Mouse (Mus musculus) limb, embryonic 10.5 days (tissue): Measurements from ENCODE around the gene Clhc1. TPM values are rescaled to one million over a fixed set of nuclear protein-coding genes. Genes with fewer than 3 reads are reported as not detected.
A peak's percentile ranks its signal among the peaks of the same experiment; 100 is the strongest.

Experiments
- DNase-seq: peaks from one replicate; pipeline ENCODE4 v3.0.0-alpha.2; 2017; ENCODE audit warnings: low spot score
- H3K27ac ChIP-seq: fragments of 300-500 bp; sonication (generic); 2 replicates; pipeline ENCODE4 v1.5.1; 2016; ENCODE audit warnings: mild to moderate bottlenecking
- H3K27me3 ChIP-seq: fragments of 300-500 bp; sonication (generic); 2 replicates; pipeline ENCODE4 v1.6.1; 2016; ENCODE audit warnings: low read depth, mild to moderate bottlenecking; ENCODE audit not compliant: poor library complexity, severe bottlenecking
- H3K36me3 ChIP-seq: fragments of 300-500 bp; sonication (generic); 2 replicates; pipeline ENCODE4 v1.6.1; 2016; ENCODE audit warnings: mild to moderate bottlenecking, moderate library complexity
- H3K4me1 ChIP-seq: fragments of 300-500 bp; sonication (generic); 2 replicates; pipeline ENCODE4 v1.6.1; 2016
- H3K4me3 ChIP-seq: fragments of 300-500 bp; sonication (generic); 2 replicates; pipeline ENCODE4 v1.5.1; 2016; ENCODE audit warnings: mild to moderate bottlenecking, moderate library complexity
- H3K9me3 ChIP-seq: fragments of 300-500 bp; sonication (generic); replicated peaks from 2 replicates; pipeline ENCODE4 v1.6.1; 2016; ENCODE audit warnings: mild to moderate bottlenecking
- WGBS: fragments of 180-500 bp; shearing (Covaris S2); methylation state at CpG from one replicate; pipeline ENCODE4 v1.1.7; 2016; 5-methylcytosine and 5-hydroxymethylcytosine counted together
- polyA plus RNA-seq: library from polyadenylated mRNA; unstranded; fragments of >200 nt; fragmentation: Nextera tagmentation; extraction: Ambion mirVana; gene quantifications from 2 replicates; pipeline ENCODE4 v1.2.1, GENCODE M21; 2016

The Clhc1 gene
- polyA plus RNA-seq, result 0.18 TPM in 1 of 2 replicates, not detected in the other

DNA sequence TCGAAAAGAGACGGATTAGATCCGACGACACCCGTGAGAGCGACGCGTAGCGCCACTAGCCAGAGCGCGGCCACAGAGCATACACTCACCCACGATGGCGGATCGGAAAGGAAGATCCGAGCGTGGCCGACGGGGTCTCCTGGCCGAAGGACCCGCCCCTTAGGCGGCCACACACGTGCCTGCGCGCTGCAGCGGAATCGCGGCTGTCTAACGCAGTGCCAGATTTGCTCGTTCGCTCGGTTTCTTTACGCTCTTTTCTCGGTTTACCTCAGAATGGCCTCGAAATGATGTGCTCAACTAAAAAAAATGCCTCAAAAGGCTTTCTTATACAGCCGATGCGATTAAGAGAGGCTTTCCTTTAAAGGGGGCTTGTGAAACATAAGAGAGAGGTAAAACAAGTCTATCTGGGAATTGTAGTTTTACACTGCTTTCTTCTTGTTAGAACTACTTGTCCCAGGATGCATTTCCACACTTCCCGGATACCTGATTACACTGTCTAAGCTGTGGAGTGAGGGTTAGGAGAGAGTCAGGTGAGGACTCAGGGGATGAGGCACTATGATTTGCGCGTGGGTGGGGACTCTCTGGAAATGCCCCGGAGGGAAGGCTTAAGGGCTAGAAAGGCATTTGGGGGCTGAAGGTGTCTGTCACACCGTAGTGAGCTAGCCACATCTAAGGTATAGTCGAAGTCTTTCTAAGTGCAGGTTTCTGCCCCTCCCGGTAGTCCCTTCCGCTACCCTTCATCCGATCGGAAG, at the start of gene Clhc1, which contains the start of gene Rps27a:
Gene Clhc1 (plus strand): TSS at position 199 of the 752 bp plus-strand sequence.
Gene Rps27a (minus strand): TSS at position 358 of the 752 bp plus-strand sequence.
- peak; percentile 90 for DNase-seq
- under 1% methylated on average over 46 of the region's 46 CpGs for WGBS
- Histone ChIP-seq H3K4me3 (peak within 1 kb of the TSS; percentile 74), H3K4me1 (peaks cover 11% of the 10 kb centered on the region), H3K27ac (peak within 1 kb of the TSS; percentile 95), H3K27me3 (no peaks in the 10 kb centered on the region), H3K9me3 (no peaks in the 10 kb centered on the region), H3K36me3 (peaks cover 40% of the 10 kb centered on the region)

DNA sequence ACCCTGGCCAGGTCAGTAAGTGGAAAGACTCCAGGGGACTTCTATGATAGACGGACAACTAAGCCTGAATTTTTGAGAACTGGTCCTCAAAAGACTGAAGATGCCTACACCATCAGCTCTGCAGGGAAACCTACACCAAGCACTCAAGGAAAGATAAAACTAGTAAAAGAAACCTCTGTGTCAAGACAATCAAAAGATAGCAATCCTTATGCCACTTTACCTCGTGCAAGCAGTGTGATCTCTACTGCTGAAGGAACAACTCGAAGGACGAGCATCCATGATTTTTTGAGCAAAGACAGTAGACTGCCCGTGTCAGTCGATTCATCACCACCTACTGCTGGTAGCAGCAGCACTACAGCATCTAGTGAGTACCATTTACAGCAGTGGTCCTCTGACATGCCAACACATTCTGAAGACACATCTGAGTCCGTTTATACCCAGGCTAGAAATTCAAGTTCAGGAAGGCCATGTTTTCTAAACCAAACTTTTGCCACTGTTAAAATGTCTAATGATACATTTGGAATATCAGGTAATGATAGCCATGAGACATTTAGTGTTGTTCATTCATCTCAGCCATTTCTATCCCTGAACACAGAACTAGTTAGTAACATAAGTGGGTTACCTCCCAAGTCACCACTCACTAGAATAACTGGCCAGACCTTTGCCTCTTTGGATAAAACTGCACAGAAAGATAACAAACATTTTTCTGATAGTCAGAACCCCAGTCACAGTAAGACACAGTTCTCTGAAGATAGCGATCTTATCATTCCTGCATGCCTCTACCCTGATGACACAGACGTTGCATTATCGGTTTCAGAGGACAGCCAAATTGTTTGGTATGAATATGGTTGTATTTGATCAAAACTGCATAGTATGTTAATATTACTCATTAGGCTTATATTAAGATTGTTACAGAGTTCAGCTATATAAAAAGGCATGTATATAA, 43.5 kb upstream of the Clhc1 start:
- no peak overlapping the region for H3K27ac ChIP-seq
- H3K27me3 ChIP-seq, result no peaks in the 10 kb centered on the region
- H3K4me1 ChIP-seq, result no peaks in the 10 kb centered on the region
- no peaks in the 10 kb centered on the region for H3K9me3 ChIP-seq
- 92% methylated on average over 10 of the region's 10 CpGs for WGBS
- no peak overlapping the region for H3K4me3 ChIP-seq
- DNase-seq, result no peak
- H3K36me3 ChIP-seq, result peaks cover 59% of the 10 kb centered on the region

DNA sequence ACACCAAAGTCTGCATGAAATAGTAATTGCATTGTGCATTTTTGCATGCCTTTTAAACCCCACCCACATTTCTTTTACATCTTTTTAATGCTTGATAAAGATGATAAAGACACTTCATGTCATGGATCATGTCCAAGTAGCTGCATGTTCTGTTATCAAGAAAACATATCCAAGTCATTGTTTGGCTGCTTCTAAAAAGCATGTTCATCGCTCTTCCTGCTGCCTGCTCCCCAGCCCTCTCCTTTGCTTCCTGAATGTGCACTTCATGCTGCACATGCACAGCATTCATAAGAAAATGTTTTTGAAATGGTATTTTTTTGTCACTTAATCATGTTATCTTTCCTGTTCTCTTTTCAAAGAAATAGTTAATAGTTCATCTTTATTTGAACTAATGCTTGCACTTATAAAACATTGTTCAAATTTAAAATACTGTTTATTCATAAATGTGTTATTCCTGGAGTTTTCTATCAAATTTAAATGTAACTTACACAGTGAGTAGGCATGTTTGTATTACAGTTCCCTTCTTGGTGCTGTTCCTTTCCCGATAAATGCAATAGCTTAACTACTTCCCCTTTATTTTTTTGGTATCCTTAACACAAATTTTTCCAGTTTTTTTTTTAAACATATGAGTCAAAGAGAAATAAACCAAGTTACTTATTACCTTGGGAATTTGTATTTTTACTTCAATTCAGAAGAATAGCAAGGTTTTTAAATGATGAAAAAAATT, 42.7 kb upstream of the Clhc1 start:
- H3K4me3 ChIP-seq, result no peak overlapping the region
- no peak for DNase-seq
- H3K4me1 ChIP-seq, result no peaks in the 10 kb centered on the region
- H3K27ac ChIP-seq, result no peak overlapping the region
- peaks cover 57% of the 10 kb centered on the region for H3K36me3 ChIP-seq
- no peaks in the 10 kb centered on the region for H3K27me3 ChIP-seq
- 93% methylated on average over 2 of the region's 2 CpGs for WGBS
- no peaks in the 10 kb centered on the region for H3K9me3 ChIP-seq

DNA sequence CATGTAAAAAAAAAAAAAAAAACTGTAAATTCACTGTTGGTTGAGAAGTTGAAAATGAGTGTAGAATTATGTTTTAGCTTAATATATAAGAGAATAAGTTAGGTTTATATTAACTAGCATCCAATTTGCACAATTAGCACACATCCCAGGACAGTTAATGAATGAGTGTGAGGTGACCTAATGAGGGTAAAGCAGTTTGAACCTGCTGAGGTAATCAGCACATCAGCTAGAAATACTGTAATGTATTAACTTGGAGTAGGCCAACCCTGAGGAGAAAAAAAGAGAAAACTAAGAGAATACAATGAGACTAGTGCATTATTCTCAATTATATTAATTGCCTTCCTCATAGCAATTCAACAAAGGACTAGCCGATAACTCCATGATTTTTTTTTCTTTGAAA, 38.3 kb upstream of the Clhc1 start:
- WGBS, result 91% methylated on average over 1 of the region's 1 CpGs
- Histone ChIP-seq H3K36me3 (peaks cover 51% of the 10 kb centered on the region), H3K4me3 (no peak overlapping the region), H3K27me3 (no peaks in the 10 kb centered on the region), H3K27ac (no peak overlapping the region), H3K4me1 (peaks cover 7% of the 10 kb centered on the region; the same call in 1 of the 2 replicates), H3K9me3 (no peaks in the 10 kb centered on the region)
- no peak for DNase-seq

DNA sequence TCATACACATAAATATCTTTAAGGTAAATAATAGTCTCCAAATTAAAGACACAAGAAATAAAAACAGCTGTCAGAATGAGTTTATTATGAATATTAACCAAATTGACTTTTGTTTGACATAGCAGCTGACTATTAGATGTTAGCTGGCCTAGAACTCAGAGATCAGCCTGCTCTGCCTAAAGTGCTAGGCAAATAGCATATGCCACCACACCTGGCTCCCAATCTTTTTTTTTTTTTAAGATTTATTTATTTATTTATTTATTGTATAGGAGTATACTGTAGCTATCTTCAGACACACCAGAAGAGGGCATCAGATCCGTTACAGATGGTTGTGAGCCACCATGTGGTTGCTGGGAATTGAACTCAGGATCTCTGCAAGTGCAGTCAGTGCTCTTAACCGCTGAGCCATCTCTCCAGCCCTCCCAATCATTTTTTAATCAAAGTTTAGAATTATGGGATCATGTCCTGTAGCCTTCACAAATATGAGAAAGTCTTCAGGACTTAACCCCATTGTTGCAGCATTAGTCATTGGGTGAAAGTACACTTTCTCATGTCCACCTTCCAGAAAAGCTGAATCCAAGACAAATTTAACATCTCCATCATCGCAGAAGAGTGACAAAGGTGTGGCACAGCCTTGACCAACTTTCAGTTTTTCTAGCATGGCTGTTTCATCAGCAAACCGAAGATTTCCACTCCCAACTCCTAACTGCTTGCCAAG, 34.8 kb upstream of the Clhc1 start:
- peaks cover 27% of the 10 kb centered on the region for H3K36me3 ChIP-seq
- no peak overlapping the region for H3K27ac ChIP-seq
- H3K4me1 ChIP-seq, result peaks cover 7% of the 10 kb centered on the region
- no peak for DNase-seq
- H3K27me3 ChIP-seq, result no peaks in the 10 kb centered on the region
- H3K9me3 ChIP-seq, result no peaks in the 10 kb centered on the region
- H3K4me3 ChIP-seq, result no peak overlapping the region
- WGBS, result 91% methylated on average over 4 of the region's 4 CpGs

DNA sequence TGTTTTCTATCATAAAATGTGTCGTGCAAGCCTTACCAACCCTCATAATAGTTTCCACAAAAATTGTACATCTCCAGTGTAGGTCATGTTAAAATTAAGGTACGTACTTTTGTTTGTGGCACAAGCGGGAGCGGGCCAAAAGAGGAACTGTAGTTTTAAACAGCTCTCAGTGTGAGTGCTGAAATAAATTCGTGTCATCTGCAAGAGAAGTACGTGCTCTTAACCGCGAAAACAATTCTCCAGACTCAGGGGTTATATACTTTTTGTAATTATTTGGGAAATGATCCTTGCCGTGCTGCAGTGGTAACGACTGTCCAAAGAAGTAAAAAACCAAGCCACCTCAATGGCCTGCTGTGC, 33.4 kb upstream of the Clhc1 start:
- Histone ChIP-seq H3K27ac (peak overlapping the region; percentile 86), H3K4me1 (peaks cover 7% of the 10 kb centered on the region), H3K36me3 (peaks cover 27% of the 10 kb centered on the region), H3K4me3 (peak overlapping the region; percentile 63), H3K9me3 (no peaks in the 10 kb centered on the region), H3K27me3 (no peaks in the 10 kb centered on the region)
- no peak for DNase-seq
- 32% methylated on average over 10 of the region's 10 CpGs for WGBS

DNA sequence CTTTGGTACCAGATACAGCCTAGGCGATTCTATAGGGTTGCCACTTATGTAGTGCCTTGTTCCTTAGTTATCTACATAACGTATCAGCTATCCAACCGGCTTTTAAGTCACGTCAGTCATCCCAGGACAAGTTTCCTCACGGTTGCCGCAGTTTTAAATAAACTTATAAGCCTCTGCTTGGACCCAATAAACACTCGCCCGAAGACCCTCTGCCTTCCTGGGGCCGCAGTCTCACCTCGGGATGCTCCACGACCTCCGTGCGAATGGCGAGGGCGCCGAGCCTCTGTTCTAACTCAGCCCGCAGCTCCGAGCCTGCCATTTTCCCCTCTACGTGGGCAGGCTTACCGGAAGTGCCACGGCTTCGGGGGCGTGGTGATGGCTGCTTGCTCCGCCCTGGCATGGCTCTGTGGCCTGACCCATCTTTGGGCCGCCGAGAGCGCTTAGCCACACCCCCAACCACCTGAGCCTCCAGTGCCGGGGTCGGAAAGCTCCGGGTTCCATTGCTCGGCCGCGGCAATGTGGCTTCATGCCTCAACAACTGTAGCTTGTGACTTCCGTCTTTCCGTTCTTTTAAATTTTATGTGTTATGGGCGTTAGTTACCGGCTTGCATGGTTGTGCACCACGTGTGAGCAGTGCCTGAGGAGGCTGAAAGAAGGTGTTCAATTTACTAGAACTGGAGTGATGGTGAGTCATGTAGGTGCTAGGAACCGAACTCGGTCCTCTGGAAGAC, 32.9 kb upstream of the Clhc1 start, which contains the start of gene Prorsd1:
Gene Prorsd1 (minus strand): TSS at position 352 of the 731 bp plus-strand sequence.
- peaks cover 7% of the 10 kb centered on the region for H3K4me1 ChIP-seq
- DNase-seq, result peak; percentile 95

DNA sequence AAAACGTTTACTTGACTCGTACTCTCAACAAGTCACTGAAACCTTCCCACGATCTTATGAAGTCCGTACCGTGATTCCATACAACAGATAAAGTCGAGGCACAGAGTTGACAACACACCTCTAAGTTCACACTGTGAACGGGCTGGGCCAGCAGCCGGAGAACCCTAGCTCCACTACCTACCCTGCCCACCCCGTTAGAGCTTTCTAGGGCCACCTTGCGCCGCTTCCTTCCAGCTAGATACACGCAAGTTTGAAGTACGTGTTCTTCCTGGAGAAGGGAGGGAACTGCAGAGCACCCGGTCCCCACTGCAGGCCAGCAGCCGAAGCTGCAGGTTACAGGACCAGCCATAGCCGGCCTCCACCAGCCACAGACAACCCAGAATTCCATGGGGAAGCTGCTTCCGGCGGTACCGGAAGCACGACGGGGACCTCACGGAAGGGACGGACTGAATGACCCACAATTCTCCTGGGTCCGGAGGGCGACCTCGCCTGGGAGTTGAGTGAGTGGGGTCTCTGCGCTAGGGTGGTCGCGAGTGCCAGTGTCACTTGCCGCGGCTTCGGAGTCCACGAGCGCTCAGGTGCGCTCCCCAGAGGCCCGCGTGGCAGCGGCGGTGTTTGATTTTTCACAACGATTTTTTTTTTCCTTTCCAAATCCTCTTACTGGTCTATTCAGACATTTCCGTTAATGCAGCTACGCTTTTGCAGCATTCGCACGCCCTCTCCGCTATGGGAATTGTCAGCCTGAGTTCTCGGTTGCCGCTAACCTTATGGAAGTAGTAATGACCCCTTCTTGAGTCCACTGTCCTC, 21.6 kb upstream of the Clhc1 start, which contains the start of gene Mtif2:
Gene Mtif2 (plus strand): TSS at position 421 of the 807 bp plus-strand sequence.
- Histone ChIP-seq H3K36me3 (peaks cover 15% of the 10 kb centered on the region), H3K27ac (peak within 1 kb of the TSS; percentile 94), H3K9me3 (no peaks in the 10 kb centered on the region), H3K4me1 (peaks cover 7% of the 10 kb centered on the region), H3K4me3 (peak within 1 kb of the TSS; percentile 76), H3K27me3 (no peaks in the 10 kb centered on the region)
- 3% methylated on average over 47 of the region's 47 CpGs for WGBS
- peak; percentile 92 for DNase-seq

More for the DNA sequence above, 32.9 kb upstream of the Clhc1 start, which contains the start of gene Prorsd1:
- no peaks in the 10 kb centered on the region for H3K27me3 ChIP-seq
- WGBS, result 3% methylated on average over 40 of the region's 40 CpGs
- peaks cover 26% of the 10 kb centered on the region for H3K36me3 ChIP-seq
- peak within 1 kb of the TSS; percentile 63 for H3K4me3 ChIP-seq
- H3K9me3 ChIP-seq, result no peaks in the 10 kb centered on the region
- peak within 1 kb of the TSS; percentile 86 for H3K27ac ChIP-seq

DNA sequence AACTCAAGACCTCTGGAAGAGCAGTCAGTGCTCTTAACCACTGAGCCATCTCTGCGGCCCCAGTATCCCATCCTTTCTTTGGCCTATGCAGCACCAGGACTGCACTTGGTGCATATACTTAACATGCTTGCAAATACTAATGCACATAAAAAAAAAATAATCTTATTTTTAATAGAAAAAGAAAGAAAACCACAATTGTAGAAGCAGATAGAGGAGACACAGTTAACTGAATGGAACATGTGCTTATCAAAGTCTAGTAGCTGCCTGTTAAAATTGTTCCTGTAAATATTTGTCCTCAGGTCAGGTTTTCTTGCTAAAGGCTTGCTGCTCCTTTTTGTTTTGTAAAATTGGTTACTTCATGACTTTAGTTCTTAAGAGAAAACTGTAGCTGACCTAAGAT, 9.5 kb upstream of the Clhc1 start:
- no peaks in the 10 kb centered on the region for H3K9me3 ChIP-seq
- 100% methylated on average over 1 of the region's 1 CpGs for WGBS
- no peak overlapping the region for H3K27ac ChIP-seq
- H3K4me1 ChIP-seq, result no peaks in the 10 kb centered on the region
- DNase-seq, result no peak
- H3K36me3 ChIP-seq, result peaks cover 74% of the 10 kb centered on the region
- no peak overlapping the region for H3K4me3 ChIP-seq
- H3K27me3 ChIP-seq, result no peaks in the 10 kb centered on the region

DNA sequence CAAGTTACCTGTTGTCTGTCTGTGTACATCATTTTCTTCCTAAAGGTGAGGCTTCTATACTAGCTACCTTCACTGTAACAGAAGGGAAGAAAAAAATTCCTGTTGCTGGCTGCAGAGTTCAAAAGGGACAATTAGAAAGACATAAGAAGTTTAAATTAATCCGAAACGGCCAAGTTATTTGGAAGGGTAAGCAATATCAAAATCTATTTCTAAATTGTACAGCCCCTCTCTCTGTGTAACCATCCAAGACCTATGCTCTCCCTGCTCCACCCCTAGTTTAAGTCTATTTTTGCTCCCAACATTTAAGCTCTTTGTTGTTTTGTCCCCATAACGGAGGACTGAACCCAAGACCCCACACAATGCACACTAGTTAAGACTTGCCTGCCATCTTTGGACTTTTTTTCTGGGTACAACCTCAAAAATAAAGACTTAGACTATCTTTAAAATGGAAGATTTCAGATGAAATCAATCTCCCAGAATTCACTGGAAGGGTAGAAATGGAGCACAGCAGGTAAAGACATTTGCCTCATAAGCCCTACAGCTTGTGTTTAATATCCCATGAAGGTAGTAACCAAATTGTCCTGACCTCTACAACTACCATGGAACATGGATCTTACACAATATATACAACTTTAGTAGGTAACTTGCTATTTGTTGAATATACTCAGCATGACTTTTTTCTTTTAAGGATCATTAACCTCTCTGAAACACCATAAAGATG, 3.4 kb upstream of the Clhc1 start:
- no peak for DNase-seq
- H3K9me3 ChIP-seq, result no peaks in the 10 kb centered on the region
- H3K4me1 ChIP-seq, result peaks cover 11% of the 10 kb centered on the region
- no peaks in the 10 kb centered on the region for H3K27me3 ChIP-seq
- 95% methylated on average over 3 of the region's 3 CpGs for WGBS
- H3K36me3 ChIP-seq, result peaks cover 67% of the 10 kb centered on the region
- H3K27ac ChIP-seq, result no peak overlapping the region
- no peak overlapping the region for H3K4me3 ChIP-seq
